Mouse (Mus musculus): ENCODE results near the gene Tnk1.
"Not testable (repeated sequence)": the region's sequence is repeated elsewhere in the genome, so short reads cannot be mapped to it uniquely, and the experiment has no call there.

Tnk1 gene

DNA sequence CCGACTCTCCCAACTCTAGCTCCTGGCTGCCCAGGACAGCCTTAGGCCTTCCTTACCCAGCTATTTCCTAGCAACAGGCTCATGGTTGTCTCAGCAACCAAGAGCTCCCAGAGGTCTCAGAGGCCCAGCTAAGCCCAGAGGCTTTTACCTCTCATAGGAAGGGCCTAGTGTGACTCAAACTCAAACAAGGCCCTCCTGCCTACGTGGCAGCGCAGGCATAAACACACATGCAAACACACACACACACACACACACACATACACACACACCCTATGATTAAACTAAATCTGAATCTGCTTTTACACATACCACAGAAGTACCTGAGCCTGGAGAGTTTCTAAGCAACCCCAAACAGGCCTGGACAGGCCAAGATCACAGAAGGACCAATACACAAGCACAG lies 19.9 kb upstream of the Tnk1 start:
- DNase-seq: no peak

DNA sequence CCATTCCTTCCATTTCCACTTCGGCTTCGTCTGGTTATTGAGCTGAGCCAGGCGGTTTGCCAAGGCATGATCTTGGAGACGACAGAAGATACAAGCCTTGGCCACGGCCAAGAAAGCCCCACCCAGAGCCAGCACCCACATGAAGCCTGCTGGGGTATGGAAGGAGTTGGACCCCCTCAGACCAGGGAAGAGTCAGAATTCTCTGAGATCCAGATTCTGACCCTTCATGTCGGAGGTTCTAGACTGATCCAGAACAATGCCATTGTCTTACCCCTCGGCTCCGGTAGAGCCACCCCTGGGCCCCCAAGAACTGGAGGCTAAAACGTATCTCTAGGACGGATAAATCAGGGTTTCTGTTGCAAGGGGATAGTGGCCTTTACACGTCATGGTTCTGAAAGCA lies 19.3 kb upstream of the Tnk1 start, which contains the start of gene Tmem95:
TSS of gene Tmem95 (minus strand) at position 141 of the 400 bp plus-strand sequence.
- DNase-seq: no peak

DNA sequence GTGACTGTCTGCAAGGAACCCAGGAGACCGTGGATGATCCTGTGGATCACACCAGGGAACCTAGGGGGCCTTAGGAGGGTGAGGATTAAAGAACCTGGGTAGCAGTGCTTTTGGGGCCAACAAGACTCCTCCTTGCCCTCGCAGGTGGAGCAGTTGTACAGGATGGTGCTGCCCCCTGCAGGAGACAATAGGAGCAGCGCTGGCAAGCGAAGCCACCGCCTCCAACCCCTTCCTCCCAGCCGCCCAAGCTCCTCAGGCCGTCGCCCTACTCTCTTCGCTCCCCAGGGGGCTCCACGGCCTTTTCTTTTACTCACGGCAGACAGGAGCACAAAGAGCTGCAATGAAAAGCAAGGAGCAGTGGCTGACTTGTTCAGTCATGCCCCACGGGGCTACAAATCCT lies 18.3 kb upstream of the Tnk1 start:
- peak; percentile 66 to 84 for DNase-seq

DNA sequence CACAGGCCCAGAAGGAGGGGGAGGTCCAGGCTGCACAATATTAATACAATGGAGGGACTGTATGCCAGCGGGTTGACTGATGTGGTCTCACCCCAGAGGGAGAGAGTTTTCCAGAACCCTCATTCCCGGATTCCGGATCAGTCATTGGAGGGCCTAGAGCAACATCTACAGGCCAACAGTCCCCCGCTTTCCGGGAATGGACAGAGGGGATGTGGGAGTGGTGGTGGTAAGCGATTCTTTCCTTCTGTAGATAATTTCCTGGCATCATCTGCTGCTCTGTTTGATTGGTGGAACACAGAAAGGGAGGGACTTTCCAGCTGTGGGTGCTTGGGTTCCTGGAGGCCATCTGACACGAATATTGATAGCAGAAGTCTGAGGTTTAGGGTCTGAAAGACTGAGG lies 17.7 kb upstream of the Tnk1 start:
- no peak for DNase-seq

DNA sequence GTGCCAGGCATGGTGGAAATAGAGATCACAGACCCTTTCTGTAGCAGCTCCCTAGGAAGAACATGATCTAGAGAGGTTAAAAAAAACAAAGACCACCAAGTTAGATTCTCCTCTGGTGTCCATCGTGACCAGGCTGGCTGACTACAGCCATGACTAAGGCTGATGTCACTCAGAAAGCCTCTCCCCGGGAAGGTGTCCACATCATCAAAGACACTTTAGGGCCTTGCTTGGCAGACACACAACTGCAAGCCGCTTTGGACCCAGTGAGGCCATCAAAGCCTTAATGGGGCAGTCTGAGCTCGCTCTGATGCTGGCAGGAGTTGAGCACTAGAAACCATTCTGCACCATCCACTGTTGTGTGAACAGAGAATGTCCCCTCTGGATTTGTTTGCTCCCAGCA lies 13.9 kb upstream of the Tnk1 start:
- no peak for DNase-seq

DNA sequence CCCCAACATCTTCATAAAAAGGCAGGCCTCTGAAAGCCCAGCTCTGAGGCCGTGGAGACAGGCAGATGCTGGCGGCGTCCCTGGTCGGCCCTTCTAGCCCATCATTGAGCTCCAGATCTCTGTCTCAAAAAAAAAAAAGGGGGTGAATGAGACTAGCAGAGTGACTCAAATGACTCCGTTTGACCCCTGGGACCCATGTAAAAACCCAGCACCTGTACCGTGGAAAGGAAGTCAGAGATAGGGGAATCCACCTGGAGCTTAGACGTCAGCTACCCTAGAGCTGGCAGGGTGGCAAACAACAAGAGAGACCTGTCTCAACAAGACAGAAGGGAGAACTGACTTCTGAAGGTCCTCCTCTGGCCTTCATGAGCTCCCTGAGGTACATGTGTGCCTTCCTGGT lies 13.3 kb upstream of the Tnk1 start:
- DNase-seq: no peak

DNA sequence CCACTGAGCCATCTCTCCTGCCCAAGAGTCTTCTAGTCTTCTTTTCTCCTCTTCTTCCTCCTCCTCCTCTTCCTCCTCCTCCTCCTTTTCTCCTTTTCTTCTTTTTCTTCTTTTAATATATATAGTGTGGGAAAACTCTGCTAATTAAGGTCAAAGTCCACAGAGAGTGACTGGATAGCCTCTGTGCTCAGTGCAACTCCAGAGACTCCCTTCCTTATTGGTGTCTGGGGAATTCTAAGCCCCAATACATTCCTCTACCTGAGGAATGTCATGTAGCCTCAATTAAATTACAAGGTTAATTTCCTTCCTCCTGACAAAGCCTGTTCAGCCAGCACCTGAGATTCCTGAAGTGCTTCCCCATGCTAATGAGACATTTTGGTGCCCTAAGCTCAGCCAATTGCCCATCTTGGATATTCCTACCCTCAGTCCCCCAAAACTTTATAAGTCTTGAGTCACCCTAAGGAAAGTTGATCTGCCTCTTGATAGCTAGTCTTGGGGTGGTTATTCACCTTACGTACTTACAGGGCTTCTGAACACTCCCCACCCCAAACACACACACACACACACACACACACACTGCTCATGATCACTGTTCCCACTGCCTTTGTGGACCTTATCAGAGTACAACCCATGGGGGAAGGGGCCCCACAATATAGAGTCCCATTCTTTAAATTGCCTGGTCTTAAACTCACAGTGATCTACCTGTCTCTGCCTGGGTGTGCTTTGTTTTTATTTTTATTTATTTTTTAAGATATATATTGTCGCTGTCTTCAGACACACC lies 11.9 kb upstream of the Tnk1 start:
- no peak for DNase-seq

DNA sequence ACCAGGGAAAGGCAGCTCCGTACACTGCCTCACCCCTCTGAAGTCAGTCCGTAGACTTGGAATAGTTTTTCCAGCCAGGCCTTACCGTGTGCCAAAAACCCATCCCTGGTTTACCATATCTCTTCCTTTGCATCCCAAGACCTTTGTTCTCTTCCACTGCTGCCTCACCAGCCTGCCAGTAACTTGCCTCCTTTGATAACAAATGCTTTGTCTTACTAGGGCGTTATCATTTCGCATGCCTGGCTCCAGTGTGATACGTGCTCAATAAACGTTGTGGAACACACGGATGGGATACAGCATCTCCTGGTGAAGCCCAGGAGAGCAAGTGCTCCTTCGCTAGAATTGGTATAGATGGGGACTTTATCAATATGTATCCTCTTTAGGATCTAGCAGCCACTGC lies 8.8 kb upstream of the Tnk1 start:
- DNase-seq: no peak

DNA sequence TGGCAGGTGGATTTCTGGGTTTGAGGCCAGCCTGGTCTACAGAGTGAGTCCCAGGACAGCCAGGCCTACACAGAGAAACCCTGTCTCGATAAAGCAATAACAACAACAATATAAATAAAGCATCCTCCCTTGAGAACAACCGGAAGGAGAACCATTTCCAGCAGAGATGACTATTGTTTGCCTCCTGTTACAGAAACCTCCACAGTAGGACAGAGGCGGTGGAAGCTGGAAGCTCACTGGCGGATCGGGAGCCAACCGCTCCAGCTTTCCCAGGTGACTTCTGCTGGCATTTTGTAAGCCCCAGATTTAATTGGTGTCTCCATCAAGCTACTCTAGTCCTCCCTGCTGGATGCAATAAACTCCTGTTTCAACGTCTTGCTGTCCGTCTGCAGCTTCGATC lies 7.0 kb upstream of the Tnk1 start:
- no peak for DNase-seq

DNA sequence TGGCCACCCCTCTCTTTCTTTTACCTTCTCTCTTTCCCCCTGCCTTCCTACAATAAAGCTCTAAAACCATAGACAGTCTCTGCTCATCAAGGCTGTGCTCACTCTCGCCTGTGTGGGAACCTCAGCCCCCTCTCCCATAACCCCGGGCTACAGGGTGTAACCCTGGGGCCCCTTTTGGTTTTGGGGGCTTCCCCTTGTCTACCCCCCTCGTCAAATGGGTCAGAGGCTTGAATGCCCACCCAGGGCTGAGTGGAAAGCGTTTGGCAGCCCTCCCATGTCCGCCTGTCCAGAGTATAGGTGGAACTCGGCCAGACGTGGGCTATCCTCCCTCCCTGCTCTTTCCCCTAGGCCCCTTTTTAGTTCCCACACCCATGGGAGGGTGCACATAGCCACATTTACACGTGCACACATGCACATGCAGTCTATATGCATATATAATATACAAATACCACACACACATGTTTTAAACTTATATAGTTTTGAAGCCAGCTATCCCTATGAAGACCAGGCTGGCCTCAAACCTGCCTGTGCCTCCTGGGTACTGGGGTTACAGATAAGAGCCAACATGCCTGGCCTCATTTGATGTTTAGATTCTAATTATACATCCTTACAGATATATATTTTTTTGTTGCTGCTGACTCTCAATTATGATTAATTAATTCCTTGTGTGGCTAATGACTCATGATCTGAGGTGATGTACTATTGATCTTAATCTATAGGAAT lies 5.8 kb upstream of the Tnk1 start:
- no peak for DNase-seq

DNA sequence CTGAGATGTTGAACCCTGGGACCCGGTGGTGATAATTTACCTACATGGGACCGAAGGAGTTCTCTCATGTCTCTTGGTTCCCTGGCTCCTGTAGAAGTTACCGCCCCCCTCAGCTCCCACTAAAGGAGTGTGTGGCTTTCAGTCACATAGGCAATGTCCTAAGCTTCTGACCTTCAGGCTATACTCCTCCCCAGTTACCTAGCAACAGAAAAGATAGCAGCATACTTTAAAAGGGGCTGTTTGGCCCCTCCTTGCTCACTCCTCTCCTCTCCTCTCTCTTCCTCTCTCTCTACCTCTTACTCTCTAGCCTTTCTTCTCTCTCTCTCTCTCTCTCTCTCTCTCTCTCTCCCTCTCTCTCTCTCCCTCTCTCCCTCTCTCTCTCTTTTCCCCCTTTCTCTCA lies 5.2 kb upstream of the Tnk1 start:
- DNase-seq: not testable (repeated sequence)

DNA sequence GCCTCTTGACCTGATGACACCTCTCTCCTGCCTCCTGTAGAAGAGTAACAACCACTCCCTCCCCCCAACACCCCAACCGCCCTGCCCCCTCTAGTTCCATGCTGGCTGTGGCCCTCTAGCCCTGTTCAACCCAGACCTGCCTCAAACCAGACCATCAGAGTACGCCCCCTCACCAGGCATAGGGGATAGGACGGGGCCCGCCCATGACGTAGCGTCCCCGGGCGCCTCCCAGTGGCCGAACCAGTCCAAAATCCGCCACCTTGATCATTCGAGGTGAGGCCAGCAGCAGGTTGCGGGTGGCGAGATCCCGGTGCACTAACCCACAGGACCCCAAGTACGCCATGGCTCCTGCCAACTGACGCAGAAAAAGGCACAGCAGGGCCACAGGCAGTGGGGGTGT lies 3.2 kb downstream of the Tnk1 start:
- DNase-seq: peak; percentile 29 to 58

DNA sequence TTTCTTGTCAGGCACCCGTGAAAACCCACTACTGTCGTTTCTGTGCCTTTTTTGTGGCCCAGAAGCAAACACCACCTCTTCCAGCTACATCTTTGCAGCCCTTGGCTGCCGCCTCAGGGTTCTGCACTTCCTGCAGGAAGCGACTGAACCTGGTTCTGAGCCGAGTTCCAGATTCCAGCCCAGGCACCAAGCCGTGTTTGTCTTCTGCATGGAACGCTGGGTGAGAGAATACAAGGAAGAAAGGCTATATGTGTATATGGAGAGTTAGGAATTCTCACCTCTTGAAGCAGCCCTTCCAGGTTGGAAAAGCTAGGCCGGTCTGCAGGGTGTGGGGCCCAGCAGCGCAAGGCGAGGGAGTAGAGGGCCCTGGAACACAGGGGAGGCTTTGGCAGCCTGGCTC lies 3.9 kb downstream of the Tnk1 start:
- no peak for DNase-seq

DNA sequence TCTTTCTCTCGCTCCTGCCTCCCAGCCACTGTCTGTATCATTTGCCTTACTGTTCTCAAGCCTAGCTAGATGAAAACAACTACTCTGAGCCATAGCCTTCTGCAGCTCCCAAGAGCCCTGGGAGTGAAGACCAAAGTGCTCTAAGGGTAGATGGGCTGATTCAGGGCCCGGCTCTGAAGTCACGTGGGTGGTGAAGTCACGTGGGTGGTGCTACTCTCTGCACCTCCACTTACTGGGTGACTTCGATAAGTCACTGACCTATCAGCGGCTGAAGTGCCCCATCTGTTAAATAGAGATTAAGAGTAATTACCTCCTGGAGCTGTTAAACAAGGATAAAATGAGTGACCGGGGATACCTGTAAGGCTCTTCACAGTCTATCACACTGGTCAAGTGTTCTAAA lies 4.5 kb downstream of the Tnk1 start:
- no peak for DNase-seq

DNA sequence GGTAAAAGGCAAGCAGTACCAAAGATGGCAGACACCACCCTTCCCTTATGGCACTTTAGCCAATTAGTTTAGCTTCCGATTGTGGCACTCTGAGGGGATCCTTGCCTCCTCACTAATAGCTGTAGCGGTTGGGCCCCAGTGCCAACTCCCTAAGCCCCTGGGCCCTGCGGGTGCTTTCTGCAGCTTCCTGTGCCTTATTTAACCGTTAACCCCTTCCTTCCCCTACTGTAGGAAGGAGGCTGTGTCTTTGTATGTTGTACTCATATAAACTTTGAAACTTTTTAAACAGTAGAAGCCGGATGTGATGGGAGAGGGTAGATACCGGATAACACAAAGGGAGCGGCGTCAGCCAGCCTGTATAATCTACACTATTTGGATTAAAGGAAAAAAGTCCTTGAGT lies 7.8 kb downstream of the Tnk1 start:
- no peak for DNase-seq

DNA sequence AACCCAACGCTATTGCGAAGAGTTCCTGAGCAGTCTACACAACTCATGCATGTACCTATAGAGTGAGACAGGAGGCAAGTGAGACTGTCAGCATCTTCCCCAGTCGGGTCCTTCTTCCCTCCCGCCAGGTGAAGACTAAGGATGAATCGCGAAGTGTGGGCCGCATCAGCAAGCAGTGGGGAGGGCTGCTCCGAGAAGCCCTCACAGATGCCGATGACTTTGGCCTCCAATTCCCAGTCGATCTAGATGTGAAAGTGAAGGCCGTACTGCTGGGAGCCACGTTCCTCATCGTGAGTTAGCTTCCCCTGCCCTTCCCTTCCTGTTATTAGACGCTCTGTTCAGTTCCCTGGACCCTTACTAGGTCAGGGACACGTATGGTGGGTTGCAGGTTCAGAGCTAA lies 8.6 kb downstream of the Tnk1 start:
- DNase-seq: no peak

DNA sequence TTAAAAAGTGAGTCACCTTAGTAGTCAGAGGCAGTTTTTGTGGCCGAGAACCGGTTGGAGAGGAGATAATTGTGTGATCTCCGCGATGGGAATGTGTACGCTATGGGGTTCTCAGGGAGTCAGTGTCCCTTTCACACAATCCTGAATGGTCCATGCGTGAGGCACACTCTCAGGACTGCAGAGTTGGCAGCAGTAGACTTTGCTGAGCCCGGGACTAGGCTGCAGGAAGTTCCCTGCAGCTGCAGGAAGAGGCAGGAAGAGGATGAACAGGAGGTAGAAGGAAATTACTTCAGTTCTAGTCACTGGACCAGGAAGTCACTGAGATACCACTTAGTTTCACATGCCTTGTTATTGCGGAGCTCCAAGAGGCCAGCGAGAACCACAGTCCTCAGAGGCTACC lies 9.4 kb downstream of the Tnk1 start:
- DNase-seq: no peak

DNA sequence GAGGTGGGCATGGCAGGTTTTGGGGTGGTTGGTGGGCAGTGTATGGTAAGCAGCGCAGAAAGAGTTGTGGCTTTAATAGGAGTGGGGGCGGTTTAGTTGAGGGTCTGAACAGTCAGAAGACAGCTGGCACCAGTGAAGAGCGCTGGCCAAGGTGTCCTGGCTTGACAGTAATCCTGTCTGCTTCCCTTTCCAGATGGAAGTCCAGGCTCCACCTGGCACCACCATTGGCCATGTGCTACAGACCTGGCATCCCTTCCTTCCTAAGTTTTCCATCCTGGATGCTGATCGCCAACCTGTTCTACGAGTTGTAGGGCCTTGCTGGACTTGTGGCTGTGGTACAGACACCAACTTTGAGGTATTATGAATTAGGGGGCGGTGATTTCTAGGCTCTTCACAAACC lies 10.5 kb downstream of the Tnk1 start:
- no peak for DNase-seq

DNA sequence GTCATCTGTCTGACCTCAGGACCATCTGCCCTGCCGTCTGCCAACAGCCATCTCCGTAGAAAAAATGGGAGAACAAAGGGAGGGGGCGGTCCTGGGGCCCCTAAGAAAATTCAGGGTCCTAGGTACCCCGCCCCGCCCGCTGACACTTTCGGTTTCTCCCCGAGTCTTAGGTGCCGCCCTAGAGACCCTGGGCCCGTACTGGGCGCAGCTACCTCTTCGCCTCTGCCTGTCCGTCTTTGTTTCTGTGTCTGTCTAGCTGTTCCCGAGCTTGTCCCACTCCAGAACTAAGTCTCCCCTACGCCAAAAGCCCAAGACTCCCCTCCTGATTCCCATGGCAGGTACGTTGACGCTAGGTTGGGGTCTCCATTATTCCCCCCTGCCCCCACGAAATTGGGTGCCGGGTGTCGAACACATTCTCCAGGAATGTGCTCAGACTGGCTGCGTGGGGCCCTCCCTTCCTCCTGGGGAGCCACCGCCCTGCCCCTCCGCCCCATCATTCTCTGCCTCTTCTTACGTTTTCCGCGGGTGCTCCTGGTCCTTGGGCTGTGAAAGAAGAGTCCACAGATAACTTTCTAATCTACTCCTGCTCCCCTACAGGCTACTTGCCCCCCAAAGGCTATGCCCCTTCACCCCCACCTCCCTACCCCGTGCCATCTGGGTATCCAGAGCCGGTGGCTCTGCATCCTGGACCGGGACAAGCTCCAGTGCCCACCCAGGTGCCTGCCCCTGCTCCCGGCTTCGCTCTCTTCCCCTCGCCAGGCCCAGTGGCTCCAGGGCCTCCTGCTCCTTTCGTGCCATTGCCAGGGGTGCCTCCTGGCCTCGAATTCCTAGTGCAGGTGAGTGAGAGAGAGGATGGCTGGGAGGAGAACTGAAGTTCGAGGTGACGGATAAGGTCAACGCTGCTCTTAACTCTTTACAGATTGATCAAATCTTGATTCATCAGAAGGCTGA lies 11.5 kb downstream of the Tnk1 start:
- DNase-seq: no peak

DNA sequence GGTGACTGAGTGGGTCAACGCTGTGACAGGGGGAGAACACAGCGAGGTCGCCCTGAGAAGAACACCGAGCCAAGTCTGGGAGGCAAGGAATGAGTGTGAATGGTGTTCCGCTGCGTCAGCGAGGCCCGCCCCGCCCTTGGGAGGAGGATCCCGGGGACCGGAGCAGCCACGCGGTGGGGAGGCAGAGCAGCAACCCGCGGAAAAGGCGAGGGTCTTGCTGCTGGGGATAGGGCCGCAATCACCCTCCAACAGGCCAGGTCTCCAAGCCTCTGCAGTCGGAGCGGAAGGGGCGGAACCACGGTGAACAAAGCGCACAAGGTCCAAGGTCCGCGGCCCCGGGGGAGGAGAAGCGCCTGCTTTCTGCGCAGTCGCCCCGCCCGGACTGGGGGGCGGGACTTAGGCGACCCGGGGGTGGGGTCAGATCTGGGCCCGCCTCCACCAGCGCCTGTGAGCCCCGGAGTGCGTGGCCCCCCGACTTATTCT lies 12.3 kb downstream of the Tnk1 start, which contains the start of gene Plscr3:
TSS of gene Plscr3 (plus strand) at position 179 of the 483 bp plus-strand sequence.
- peak; percentile 81 to 94 for DNase-seq

DNA sequence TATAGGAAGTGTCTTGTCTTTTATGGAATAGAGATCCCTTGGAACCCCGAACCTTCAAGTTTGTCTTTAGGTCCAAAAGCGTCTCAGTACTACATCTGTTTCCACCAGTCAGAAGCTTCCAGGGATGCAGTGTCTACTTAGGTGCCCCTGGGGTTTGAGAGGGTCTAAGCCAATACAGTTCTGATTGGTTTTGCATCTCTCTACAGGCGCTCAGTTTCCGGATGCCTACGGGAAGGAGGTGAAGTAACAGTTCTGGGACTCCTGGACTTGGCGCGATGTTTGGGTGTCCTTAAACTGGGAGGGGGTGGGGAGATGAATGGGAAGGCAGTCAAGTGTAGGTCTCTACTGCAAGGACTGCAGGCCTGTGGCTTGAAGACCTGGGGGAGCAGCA lies 19.8 kb downstream of the Tnk1 start:
- no peak for DNase-seq

DNA sequence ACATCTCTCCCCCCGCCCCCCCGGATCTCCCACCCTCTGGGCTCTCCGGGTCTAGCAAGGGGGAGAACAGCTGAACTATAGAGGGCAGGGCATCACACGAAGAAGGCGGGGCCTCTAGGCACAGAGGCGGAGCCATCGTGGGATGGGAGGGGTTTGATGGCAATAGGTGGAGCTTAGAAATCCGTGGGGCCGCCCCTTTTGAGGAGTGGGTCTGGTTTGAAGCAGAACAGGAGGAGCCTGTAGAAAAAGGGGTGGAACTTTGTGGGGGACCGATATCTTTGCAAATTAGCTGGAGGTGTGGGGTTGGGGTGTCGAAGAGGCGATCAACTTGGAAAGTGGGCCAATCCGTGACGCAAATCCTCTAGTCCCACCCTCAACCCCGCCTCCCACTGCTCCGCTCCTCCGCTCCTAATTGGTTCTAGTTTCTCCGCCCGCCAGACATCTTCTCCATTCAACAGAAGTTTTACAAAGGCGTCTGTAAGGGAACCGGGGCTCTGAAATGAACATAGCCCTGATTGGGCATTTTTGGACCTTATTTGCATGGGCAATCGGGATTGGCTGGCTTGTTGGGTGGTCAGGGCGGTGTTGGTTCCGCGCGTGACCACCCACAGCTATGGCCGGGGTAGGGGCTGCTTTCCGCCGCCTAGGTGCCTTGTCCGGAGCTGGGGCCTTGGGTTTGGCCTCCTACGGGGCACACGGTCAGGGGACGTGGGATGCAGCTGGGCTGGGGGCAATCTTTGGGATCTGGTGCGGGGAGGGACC lies 20.4 kb downstream of the Tnk1 start, which contains the start of gene Tmem256:
TSS of gene Tmem256 (plus strand) at position 563 of the 762 bp plus-strand sequence.
- peak; percentile 78 to 81 for DNase-seq

Measured in spleen, adult 18-20 months (tissue).